Mouse (Mus musculus) kidney, embryonic 14.5 days (tissue): ENCODE data around the gene Gkn1. TPM values are rescaled to one million over a fixed set of nuclear protein-coding genes. Genes with fewer than 3 reads are reported as not detected.

Experiments
- ATAC-seq: fragments of 200-750 bp; cut with Nextera tagmentation; 2 replicates; pipeline ENCODE4 v1.8.0; 2017; ENCODE audit warnings: moderate number of reproducible peaks, mild to moderate bottlenecking, moderate TSS enrichment, moderate library complexity; ENCODE audit not compliant: low FRiP score, low TSS enrichment
- H3K27ac ChIP-seq: fragments of 300-500 bp; sonication (generic); 2 replicates; pipeline ENCODE4 v1.5.1; 2014; ENCODE audit warnings: low read depth, mild to moderate bottlenecking, low read length, moderate library complexity, mixed read lengths
- H3K27me3 ChIP-seq: fragments of 300-500 bp; sonication (generic); 2 replicates; pipeline ENCODE4 v1.6.1; 2014; ENCODE audit warnings: mild to moderate bottlenecking, low read length; ENCODE audit not compliant: control insufficient read depth, insufficient read depth
- H3K36me3 ChIP-seq: fragments of 300-500 bp; sonication (generic); 2 replicates; pipeline ENCODE4 v1.6.1; 2014; ENCODE audit warnings: low read length, mixed read lengths; ENCODE audit not compliant: control insufficient read depth, insufficient read depth
- H3K4me1 ChIP-seq: fragments of 300-500 bp; sonication (generic); 2 replicates; pipeline ENCODE4 v1.6.1; 2014; ENCODE audit warnings: low read length, mixed read lengths; ENCODE audit not compliant: control insufficient read depth, insufficient read depth
- H3K4me2 ChIP-seq: fragments of 300-500 bp; sonication (generic); replicated peaks from 2 replicates; pipeline ENCODE4 v1.6.1; 2014; ENCODE audit warnings: low read depth, mild to moderate bottlenecking, low read length
- H3K4me3 ChIP-seq: fragments of 300-500 bp; sonication (generic); 2 replicates; pipeline ENCODE4 v1.5.1; 2014; ENCODE audit warnings: mild to moderate bottlenecking, low read length
- H3K9ac ChIP-seq: fragments of 300-500 bp; sonication (generic); 2 replicates; pipeline ENCODE4 v1.6.1; 2014; ENCODE audit warnings: low read depth, mild to moderate bottlenecking, low read length, moderate library complexity
- H3K9me3 ChIP-seq: fragments of 300-500 bp; sonication (generic); 2 replicates; pipeline ENCODE4 v1.6.1; 2016; ENCODE audit warnings: low read length; ENCODE audit not compliant: control insufficient read depth
- WGBS: fragments of 180-500 bp; shearing (Covaris S2); extraction: QIAGEN DNeasy Blood & Tissue Kit; methylation state at CpG from one replicate; pipeline ENCODE4 v1.1.7; 2014; 5-methylcytosine and 5-hydroxymethylcytosine counted together
- polyA plus RNA-seq: library from polyadenylated mRNA; unstranded; fragments of >200 nt; fragmentation: Nextera tagmentation; extraction: Ambion mirVana; gene quantifications from 2 replicates; pipeline ENCODE4 v1.2.1, GENCODE M21; 2014

The Gkn1 gene
- polyA plus RNA-seq, 1 experiment from 2014 or later, result not detected

DNA sequence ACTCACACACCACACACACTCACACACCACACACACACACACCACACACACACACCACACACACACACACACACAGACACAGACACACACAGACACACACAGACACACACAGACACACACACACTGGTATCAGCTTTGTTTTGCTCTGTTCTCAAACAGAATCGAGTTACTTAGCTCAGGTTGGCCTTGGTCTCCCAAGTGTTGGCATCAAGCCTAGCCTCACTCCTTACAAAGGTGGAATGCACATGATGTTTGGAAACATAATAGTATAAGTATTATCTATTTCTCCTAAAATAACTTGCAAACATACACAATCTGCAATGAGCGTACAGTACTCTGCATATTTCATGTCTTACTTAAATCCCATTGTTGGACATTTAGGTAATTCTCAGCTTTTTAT is 18.4 kb downstream of the Gkn1 start:
- Histone ChIP-seq H3K27me3 (no peaks in the 10 kb centered on the region), H3K9me3 (no peaks in the 10 kb centered on the region), H3K4me1 (peaks cover 8% of the 10 kb centered on the region; the same call in 1 of the 2 replicates), H3K36me3 (no peaks in the 10 kb centered on the region), H3K4me3 (no peak overlapping the region), H3K4me2 (no peak overlapping the region), H3K27ac (no peak overlapping the region), H3K9ac (no peak overlapping the region)
- WGBS, result 76% methylated on average over 2 of the region's 2 CpGs
- no peak for ATAC-seq

DNA sequence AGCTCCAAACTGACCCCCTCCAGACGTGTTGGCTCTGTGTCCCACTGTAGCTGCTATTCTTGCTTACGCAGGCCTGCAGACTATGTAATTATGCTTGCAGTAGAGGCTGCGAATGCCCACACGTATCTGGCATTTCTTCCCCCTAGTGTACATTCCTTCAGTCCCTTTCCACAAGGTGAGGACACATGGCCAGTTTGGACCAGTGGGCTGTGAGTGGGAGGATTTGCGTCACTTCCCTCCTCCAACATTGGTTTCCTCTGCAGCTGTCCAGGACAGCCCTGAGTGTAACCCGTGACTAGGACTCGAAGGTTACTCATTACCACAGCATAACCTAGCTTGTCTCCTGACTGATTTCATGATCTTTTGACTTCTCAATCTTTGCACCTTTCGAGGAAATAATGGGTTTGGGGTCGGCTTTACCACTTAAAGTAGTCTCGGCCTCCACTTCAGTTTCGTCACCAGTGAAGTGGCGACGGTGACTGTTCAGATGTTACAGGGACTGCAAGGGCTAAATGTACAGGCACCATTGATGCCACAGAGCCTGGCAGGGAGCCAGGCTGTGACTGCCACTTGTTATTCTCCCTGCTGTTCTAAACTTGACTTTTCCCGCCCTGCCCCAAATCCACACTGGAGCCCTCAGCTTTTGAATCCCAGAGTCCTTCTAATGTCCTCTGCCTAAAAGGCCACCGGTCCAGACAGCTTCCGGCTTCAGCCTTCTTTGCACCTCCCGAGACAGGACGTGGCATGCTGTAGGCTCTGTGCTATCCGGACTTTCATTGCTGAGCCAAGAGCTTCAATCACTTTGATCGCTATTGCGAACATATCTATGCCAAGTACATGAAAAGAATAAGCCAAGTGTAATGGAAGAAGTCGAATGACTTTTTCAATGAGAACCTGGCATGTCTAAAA is 22.2 kb downstream of the Gkn1 start:
- no peak for ATAC-seq
- Histone ChIP-seq H3K36me3 (no peaks in the 10 kb centered on the region), H3K27me3 (no peaks in the 10 kb centered on the region), H3K9ac (no peak overlapping the region), H3K27ac (no peak overlapping the region), H3K9me3 (no peaks in the 10 kb centered on the region), H3K4me3 (no peak overlapping the region), H3K4me2 (no peak overlapping the region), H3K4me1 (peaks cover 4% of the 10 kb centered on the region; the same call in 1 of the 2 replicates)
- WGBS, result 74% methylated on average over 22 of the region's 22 CpGs

DNA sequence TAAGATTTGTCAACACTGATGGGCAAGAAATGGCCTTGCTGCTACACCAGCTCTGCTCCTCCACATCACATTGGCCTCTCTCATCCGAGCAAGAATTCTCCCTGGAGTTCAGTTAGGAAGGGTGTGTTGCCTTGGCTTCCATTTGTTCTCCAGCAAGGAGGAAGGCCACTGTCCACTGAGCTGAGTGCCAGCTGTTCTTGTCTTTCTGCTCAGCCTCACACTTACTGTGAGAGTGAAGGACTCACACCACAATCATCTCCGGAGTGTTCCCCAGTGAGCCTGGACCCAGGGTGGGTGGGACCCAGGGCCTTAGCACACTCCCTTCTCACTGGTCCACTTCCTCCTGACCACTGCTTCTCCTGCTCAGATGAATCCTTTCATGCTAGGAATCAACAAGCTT is 23.8 kb downstream of the Gkn1 start:
- H3K27me3 ChIP-seq, result no peaks in the 10 kb centered on the region
- H3K4me1 ChIP-seq, result no peaks in the 10 kb centered on the region
- no peak overlapping the region for H3K4me3 ChIP-seq
- 91% methylated on average over 2 of the region's 2 CpGs for WGBS
- H3K27ac ChIP-seq, result no peak overlapping the region
- H3K9me3 ChIP-seq, result no peaks in the 10 kb centered on the region
- no peaks in the 10 kb centered on the region for H3K36me3 ChIP-seq
- H3K4me2 ChIP-seq, result no peak overlapping the region
- H3K9ac ChIP-seq, result no peak overlapping the region
- ATAC-seq, result no peak

DNA sequence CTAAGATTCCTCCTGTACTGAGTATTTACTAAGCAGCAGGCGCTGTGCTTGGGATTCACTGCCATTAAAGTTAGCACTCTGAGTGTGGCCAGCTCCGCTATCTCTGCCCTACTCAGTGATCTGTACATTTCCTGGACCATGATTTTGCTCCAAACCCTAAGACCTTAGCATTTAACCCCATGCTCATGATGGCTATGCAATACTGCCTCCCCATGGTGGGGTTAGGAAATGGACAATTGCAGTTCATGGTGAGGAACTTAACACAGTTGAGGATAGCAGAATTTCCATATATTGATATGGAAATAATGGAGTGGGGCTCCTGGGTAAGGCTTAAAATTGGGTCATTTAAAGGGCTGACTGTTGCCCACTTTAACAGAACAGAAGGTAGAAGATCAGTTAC is 27.4 kb downstream of the Gkn1 start:
- no peak for ATAC-seq
- H3K4me3 ChIP-seq, result no peak overlapping the region
- no peaks in the 10 kb centered on the region for H3K4me1 ChIP-seq
- WGBS, result 87% methylated on average over 2 of the region's 2 CpGs
- H3K27me3 ChIP-seq, result no peaks in the 10 kb centered on the region
- no peak overlapping the region for H3K27ac ChIP-seq
- no peak overlapping the region for H3K9ac ChIP-seq
- no peaks in the 10 kb centered on the region for H3K36me3 ChIP-seq
- H3K9me3 ChIP-seq, result no peaks in the 10 kb centered on the region
- H3K4me2 ChIP-seq, result no peak overlapping the region

DNA sequence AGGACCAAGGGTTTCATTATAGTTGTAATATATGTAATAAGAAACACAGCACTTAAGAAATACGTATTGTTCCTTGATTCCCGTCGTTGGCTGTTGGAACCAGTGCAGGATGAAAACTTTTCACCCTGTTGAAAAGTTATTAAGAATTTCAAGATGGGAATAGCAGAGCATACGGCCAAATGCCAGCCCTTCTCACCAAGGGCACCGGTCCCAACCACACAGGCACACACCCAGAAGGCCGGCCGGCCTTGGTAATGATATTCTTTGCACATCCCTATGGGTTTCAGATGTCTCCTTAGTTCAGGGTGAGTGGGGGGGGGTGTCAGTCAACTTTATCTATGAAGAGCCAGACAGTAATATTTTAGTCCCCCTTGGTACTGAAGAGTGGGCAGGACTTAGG is 32.1 kb downstream of the Gkn1 start:
- H3K9me3 ChIP-seq, result no peaks in the 10 kb centered on the region
- WGBS, result 92% methylated on average over 7 of the region's 7 CpGs
- no peak overlapping the region for H3K4me3 ChIP-seq
- H3K27ac ChIP-seq, result no peak overlapping the region
- no peaks in the 10 kb centered on the region for H3K36me3 ChIP-seq
- H3K9ac ChIP-seq, result no peak overlapping the region
- H3K27me3 ChIP-seq, result no peaks in the 10 kb centered on the region
- ATAC-seq, result no peak
- H3K4me2 ChIP-seq, result no peak overlapping the region
- no peaks in the 10 kb centered on the region for H3K4me1 ChIP-seq

DNA sequence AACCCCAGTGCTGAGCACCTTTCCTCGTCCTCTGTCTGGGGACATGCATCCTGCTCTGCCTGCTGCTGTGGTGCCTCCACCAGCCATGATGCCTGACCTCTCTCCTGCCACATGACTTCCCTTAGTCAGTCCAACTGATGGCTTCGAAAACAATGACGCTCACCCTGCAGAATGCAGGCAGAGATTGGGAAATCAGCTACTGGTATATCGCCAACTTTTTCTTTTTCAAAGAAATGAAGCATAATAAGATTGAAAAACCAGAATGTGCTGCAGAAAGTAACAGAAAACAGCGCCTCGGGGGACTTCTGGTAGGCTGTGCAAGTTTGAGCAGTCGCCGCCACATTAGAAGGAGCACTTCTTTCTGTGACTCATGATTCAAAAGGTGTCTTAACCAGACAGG is 33.8 kb downstream of the Gkn1 start:
- H3K36me3 ChIP-seq, result no peaks in the 10 kb centered on the region; the same call in 1 of the 2 replicates
- no peak overlapping the region for H3K27ac ChIP-seq
- no peaks in the 10 kb centered on the region for H3K4me1 ChIP-seq
- no peaks in the 10 kb centered on the region for H3K9me3 ChIP-seq
- H3K4me2 ChIP-seq, result no peak overlapping the region
- no peaks in the 10 kb centered on the region for H3K27me3 ChIP-seq
- no peak overlapping the region for H3K4me3 ChIP-seq
- ATAC-seq, result no peak
- 86% methylated on average over 8 of the region's 8 CpGs for WGBS
- H3K9ac ChIP-seq, result no peak overlapping the region

DNA sequence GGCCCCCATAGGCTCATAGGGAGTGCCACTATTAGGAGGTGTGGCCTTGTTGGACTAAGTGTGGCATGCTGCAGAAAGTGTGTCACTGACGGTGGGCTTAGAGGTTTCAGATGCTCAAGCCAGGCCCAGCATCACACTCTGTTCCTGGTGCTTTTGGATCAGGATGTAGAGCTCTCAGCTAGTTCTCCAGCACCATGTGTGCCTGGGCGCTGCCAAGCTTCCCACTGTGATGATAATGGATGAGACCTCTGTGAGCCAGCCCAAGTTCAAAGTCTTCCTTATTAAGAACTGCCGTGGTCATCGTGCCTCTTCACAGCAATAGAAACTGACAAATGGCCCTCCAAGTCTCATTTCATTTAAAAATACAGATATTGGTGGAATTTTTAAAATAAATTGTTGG is 38.0 kb downstream of the Gkn1 start:
- 88% methylated on average over 4 of the region's 4 CpGs for WGBS

DNA sequence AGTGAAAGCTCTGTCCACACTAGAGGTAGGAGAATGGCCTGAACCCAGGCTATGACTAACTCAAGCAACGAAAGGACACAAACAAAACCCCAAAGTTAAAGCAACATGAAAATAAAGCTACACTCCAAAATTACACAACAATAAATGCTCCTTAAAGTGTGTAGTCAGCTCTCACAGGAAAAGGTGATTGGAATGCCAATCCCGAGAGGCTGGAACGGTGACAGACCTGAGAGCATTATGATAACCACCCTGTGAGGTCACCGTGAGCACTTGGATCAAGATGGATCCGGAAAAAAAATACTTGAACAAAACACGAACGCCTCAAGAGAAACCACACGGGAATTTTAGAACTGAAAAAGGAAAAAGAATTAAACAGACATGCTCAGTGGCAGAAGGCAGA is 46.3 kb downstream of the Gkn1 start:
- no peak overlapping the region for H3K4me2 ChIP-seq
- no peak overlapping the region for H3K4me3 ChIP-seq
- ATAC-seq, result no peak
- no peaks in the 10 kb centered on the region for H3K4me1 ChIP-seq
- no peaks in the 10 kb centered on the region for H3K27me3 ChIP-seq
- WGBS, result 92% methylated on average over 8 of the region's 8 CpGs
- no peak overlapping the region for H3K9ac ChIP-seq
- no peak overlapping the region for H3K27ac ChIP-seq
- no peaks in the 10 kb centered on the region for H3K9me3 ChIP-seq
- peaks cover 6% of the 10 kb centered on the region; the same call in 1 of the 2 replicates for H3K36me3 ChIP-seq

More for the DNA sequence above, 38.0 kb downstream of the Gkn1 start:
- Histone ChIP-seq H3K4me1 (no peaks in the 10 kb centered on the region), H3K4me2 (no peak overlapping the region), H3K27me3 (no peaks in the 10 kb centered on the region), H3K4me3 (no peak overlapping the region), H3K9ac (no peak overlapping the region), H3K27ac (no peak overlapping the region), H3K36me3 (no peaks in the 10 kb centered on the region; the same call in 1 of the 2 replicates), H3K9me3 (no peaks in the 10 kb centered on the region)
- ATAC-seq, result no peak

DNA sequence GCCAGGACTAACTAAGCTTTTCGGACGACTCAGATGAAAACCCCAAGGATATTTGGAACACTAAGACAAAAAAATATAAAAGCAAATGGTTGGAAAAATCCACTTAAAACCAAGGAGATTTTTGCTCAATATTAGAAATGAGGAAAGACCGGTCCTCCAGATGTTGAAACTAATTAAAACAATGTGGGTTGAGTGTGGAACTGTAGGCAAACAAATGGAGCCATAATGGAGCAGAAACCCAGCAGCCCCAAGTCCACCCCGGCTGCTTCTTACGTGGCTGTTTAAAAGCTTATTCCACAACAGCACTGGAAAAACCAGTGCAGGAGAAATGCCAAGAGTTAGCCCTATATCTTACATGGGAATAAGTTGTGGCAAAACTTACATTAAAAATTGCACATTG is 48.0 kb downstream of the Gkn1 start:
- WGBS, result 88% methylated on average over 5 of the region's 5 CpGs
- no peaks in the 10 kb centered on the region for H3K9me3 ChIP-seq
- ATAC-seq, result no peak
- H3K4me2 ChIP-seq, result no peak overlapping the region
- no peak overlapping the region for H3K4me3 ChIP-seq
- H3K4me1 ChIP-seq, result no peaks in the 10 kb centered on the region
- H3K9ac ChIP-seq, result no peak overlapping the region
- H3K27ac ChIP-seq, result no peak overlapping the region
- H3K36me3 ChIP-seq, result peaks cover 6% of the 10 kb centered on the region; the same call in 1 of the 2 replicates
- no peaks in the 10 kb centered on the region for H3K27me3 ChIP-seq
